25 mouse cellular contexts compared by ENCODE assay signal in genomic region chr7:144023561-144023960, GRCm38 (mm10). TPM values are rescaled to one million over a fixed set of nuclear protein-coding genes. Genes with fewer than 3 reads are reported as not detected.
DNase-seq lines count a peak whose midpoint lies in the region; ATAC-seq and TF ChIP-seq lines count a peak whose summit lies in the region.
"Had no signal": no experiment of that assay in that cellular context is flagged by ENCODE, and none has a peak within 500 bp of the region (broad histone marks: within the 10 kb centered on the region; RNA-seq: fewer than 3 reads in every experiment).

No protein-coding gene starts in this region.

- H3K9me3 ChIP-seq in liver, embryonic 12.5 days (replicated peaks), result no peaks in the 10 kb centered on the region
- no peaks in the 10 kb centered on the region for H3K9me3 ChIP-seq in liver, embryonic 14.5 days (ENCODE audit: control insufficient read depth, low read length)
- no peaks in the 10 kb centered on the region for H3K9me3 ChIP-seq in stomach, postnatal 0 days (ENCODE audit: control insufficient read depth, low read length)
- H3K9me3 ChIP-seq: embryonic facial prominence, embryonic 12.5 days; heart, embryonic 10.5 days; intestine, embryonic 15.5 days had no signal

- H3K4me1 ChIP-seq in liver, adult 2 months (ENCODE audit: control insufficient read depth, insufficient read depth, low read length), result peaks cover 21% of the 10 kb centered on the region
- H3K4me1 ChIP-seq in liver, embryonic 12.5 days, result peaks cover 7% of the 10 kb centered on the region; the same call in 1 of the 2 replicates
- peaks cover 0 to 4% of the 10 kb centered on the region in 2 experiments; a peak in 1 of 4 replicates for H3K4me1 ChIP-seq in liver, embryonic 14.5 days (replicated peaks; ENCODE audit: control insufficient read depth in 2 of 2, insufficient read depth in 2 of 2, low read length in 1 of 2)
- no peaks in the 10 kb centered on the region for H3K4me1 ChIP-seq in stomach, postnatal 0 days (replicated peaks; ENCODE audit: control insufficient read depth, insufficient read depth)
- H3K4me1 ChIP-seq: embryonic facial prominence, embryonic 12.5 days had no signal

- H3K36me3 ChIP-seq in liver, adult 2 months (ENCODE audit: control insufficient read depth, insufficient read depth, low read length), result no peaks in the 10 kb centered on the region
- no peaks in the 10 kb centered on the region for H3K36me3 ChIP-seq in liver, embryonic 12.5 days
- H3K36me3 ChIP-seq in liver, embryonic 14.5 days (replicated peaks; ENCODE audit: control insufficient read depth, insufficient read depth, low read depth), result no peaks in the 10 kb centered on the region
- H3K36me3 ChIP-seq in stomach, postnatal 0 days (ENCODE audit: control insufficient read depth, insufficient read depth, low read length), result no peaks in the 10 kb centered on the region
- H3K36me3 ChIP-seq: embryonic facial prominence, embryonic 12.5 days; heart, embryonic 10.5 days; intestine, embryonic 15.5 days had no signal

- WGBS in liver, adult 2 months, result 23% methylated on average over 4 of the region's 4 CpGs
- WGBS in liver, embryonic 12.5 days (ENCODE audit: insufficient replicate concordance), result 42% methylated on average over 4 of the region's 4 CpGs
- WGBS in liver, embryonic 14.5 days (ENCODE audit: insufficient replicate concordance), result 45% methylated on average over 4 of the region's 4 CpGs
- WGBS in stomach, postnatal 0 days, result 46% methylated on average over 4 of the region's 4 CpGs

- DNase-seq in liver, adult 2 months (ENCODE audit: extremely low read depth, low read depth, low spot score), result peak; percentile 90
- peak; percentile 19 for DNase-seq in kidney, postnatal 10 days
- no peak for DNase-seq in liver, embryonic 14.5 days (ENCODE audit: low read depth in 3 of 3, low spot score in 3 of 3)
- peak; percentile 39 for DNase-seq in stomach, postnatal 0 days (ENCODE audit: low spot score)
- DNase-seq in layer of hippocampus, adult 9-10 months (ENCODE audit: low spot score), result no peak
- DNase-seq in left cerebral cortex, adult 8-10 months (ENCODE audit: low spot score in 2 of 2), result no peak
- DNase-seq: adrenal gland, postnatal 14 days; cerebellum, adult 2 months; cerebellum, postnatal 25 days; gastrocnemius, postnatal 10 days; heart, postnatal 4 days; spleen, adult 18-20 months; thymus, postnatal 25 days had no signal

- no peak for TF ChIP-seq EP300 in liver, embryonic 14.5 days (IDR thresholded peaks at IDR 0.05; ENCODE audit: low read depth)
- TF ChIP-seq EP300 in stomach, postnatal 0 days (optimal IDR thresholded peaks at IDR 0.05), result no peak

- no peak for TF ChIP-seq CTCF in liver, adult 2 months (IDR thresholded peaks at IDR 0.05; ENCODE audit: low read depth, low read length)
- no peak for TF ChIP-seq CTCF in liver, embryonic 14.5 days (IDR thresholded peaks at IDR 0.05; ENCODE audit: low read depth)
- TF ChIP-seq CTCF in stomach, postnatal 0 days (IDR thresholded peaks at IDR 0.05; ENCODE audit: low read depth), result no peak

- H3K27ac ChIP-seq in liver, adult 2 months (replicated peaks; ENCODE audit: insufficient read depth, low read depth, low read length), result peak overlapping the region; percentile 79
- H3K27ac ChIP-seq in liver, embryonic 12.5 days, result no peak overlapping the region
- no peak overlapping the region for H3K27ac ChIP-seq in liver, embryonic 14.5 days
- H3K27ac ChIP-seq in stomach, postnatal 0 days (replicated peaks), result no peak overlapping the region
- H3K27ac ChIP-seq: embryonic facial prominence, embryonic 12.5 days; heart, embryonic 10.5 days; hindbrain, embryonic 14.5 days; intestine, embryonic 15.5 days had no signal

- no peak for ATAC-seq in liver, embryonic 12.5 days
- peak; percentile 27; the same call in 1 of the 2 replicates for ATAC-seq in liver, embryonic 14.5 days (ENCODE audit: insufficient read depth)
- no peak for ATAC-seq in stomach, postnatal 0 days (ENCODE audit: low FRiP score, low TSS enrichment)
- ATAC-seq in megakaryocyte, adult 5-6 weeks (ENCODE audit: poor library complexity, severe bottlenecking), result no peak
- ATAC-seq: forebrain, embryonic 14.5 days; lung, postnatal 0 days had no signal

- TF ChIP-seq POLR2A in liver, adult 2 months (IDR thresholded peaks at IDR 0.05; ENCODE audit: extremely low read depth, insufficient read depth, low read length), result no peak

- H3K79me2 ChIP-seq in liver, adult 2 months (ENCODE audit: control insufficient read depth, insufficient read depth, low read length), result no peaks in the 10 kb centered on the region; the same call in 1 of the 2 replicates

- no peak overlapping the region for H3K4me3 ChIP-seq in liver, adult 2 months (ENCODE audit: insufficient read depth, low read depth, low read length)
- no peak overlapping the region for H3K4me3 ChIP-seq in liver, embryonic 12.5 days
- no peak overlapping the region for H3K4me3 ChIP-seq in liver, embryonic 14.5 days (ENCODE audit: insufficient read depth in 1 of 2, low read depth in 2 of 2, low read length in 2 of 2)
- no peak overlapping the region for H3K4me3 ChIP-seq in stomach, postnatal 0 days (ENCODE audit: low read depth, low read length)
- H3K4me3 ChIP-seq: embryonic facial prominence, embryonic 12.5 days; erythroblast, embryonic 14.5 days; heart, embryonic 10.5 days; intestine, embryonic 15.5 days had no signal

- H3K27me3 ChIP-seq in liver, adult 2 months (ENCODE audit: control insufficient read depth, insufficient read depth, low read length), result no peaks in the 10 kb centered on the region
- H3K27me3 ChIP-seq in liver, embryonic 12.5 days (replicated peaks), result no peaks in the 10 kb centered on the region
- no peaks in the 10 kb centered on the region for H3K27me3 ChIP-seq in liver, embryonic 14.5 days (ENCODE audit: control insufficient read depth, insufficient read depth, low read length)
- H3K27me3 ChIP-seq in stomach, postnatal 0 days (ENCODE audit: control insufficient read depth, insufficient read depth, low read length), result no peaks in the 10 kb centered on the region
- H3K27me3 ChIP-seq: embryonic facial prominence, embryonic 12.5 days; intestine, embryonic 15.5 days had no signal

- peak overlapping the region; percentile 13 for H3K9ac ChIP-seq in liver, adult 2 months (ENCODE audit: low read depth, low read length)
- no peak overlapping the region for H3K9ac ChIP-seq in liver, embryonic 12.5 days
- H3K9ac ChIP-seq in liver, embryonic 14.5 days (replicated peaks), result no peak overlapping the region
- no peak overlapping the region for H3K9ac ChIP-seq in stomach, postnatal 0 days (ENCODE audit: low read length)
- H3K9ac ChIP-seq: embryonic facial prominence, embryonic 12.5 days; hindbrain, embryonic 14.5 days; intestine, embryonic 15.5 days had no signal

- no peak overlapping the region for H3K4me2 ChIP-seq in liver, embryonic 12.5 days
- H3K4me2 ChIP-seq in liver, embryonic 14.5 days (ENCODE audit: low read depth), result no peak overlapping the region
- H3K4me2 ChIP-seq in stomach, postnatal 0 days (replicated peaks; ENCODE audit: low read depth), result no peak overlapping the region
- H3K4me2 ChIP-seq: embryonic facial prominence, embryonic 12.5 days; hindbrain, embryonic 14.5 days; intestine, embryonic 15.5 days; midbrain, embryonic 11.5 days had no signal

RNA-seq across cellular contexts. Expression of gene Shank2, which starts 21.8 kb away (rescaled TPM):
- total RNA-seq in liver, adult 2 months (2014; rRNA removed), result 4.1 and 6.4 TPM in 2 replicates
- polyA plus RNA-seq in liver, adult 2 months (2012; rRNA removed), result 4.5 and 6.6 TPM in 2 replicates
- polyA plus RNA-seq in liver, embryonic 12.5 days (2016; fragmentation: Nextera tagmentation; extraction: Ambion mirVana), result 0.31 and 0.48 TPM in 2 replicates
- 0.35 and 0.47 TPM in 2 replicates for polyA plus RNA-seq in liver, embryonic 14.5 days (2012; rRNA removed)
- 0.17 and 0.27 TPM in 2 replicates for polyA plus RNA-seq in liver, embryonic 14.5 days (2014; fragmentation: Nextera tagmentation; extraction: Ambion mirVana)
- polyA plus RNA-seq in stomach, postnatal 0 days (2015; fragmentation: Nextera tagmentation; extraction: Ambion mirVana), result 0.68 and 0.69 TPM in 2 replicates
- total RNA-seq in left cerebral cortex, adult 8-10 months (2022), result 100 to 1,000 TPM; 108 to 123 (median 112) TPM
- not detected in 2 replicates for total RNA-seq in megakaryocyte, adult 5-6 weeks (2015)
- 0.18 TPM in 1 of 2 replicates, not detected in the other for total RNA-seq in megakaryocyte, adult 5-6 weeks (2017)
- total RNA-seq: granulocyte monocyte progenitor cell, adult 5-6 weeks; neutrophil, adult 5-6 weeks had no signal
- polyA plus RNA-seq: erythroblast, embryonic 14.5 days had no signal

Comparison
In these comparisons a context has a peak if more than half of its experiments do, and no peak if none do; other contexts are left out.
1. DNase-seq: peak in liver, adult 2 months (single experiment), kidney, postnatal 10 days (single experiment) and stomach, postnatal 0 days (single experiment); none in liver, embryonic 14.5 days (0 of 3), layer of hippocampus, adult 9-10 months (single experiment) and left cerebral cortex, adult 8-10 months (0 of 2).